Mouse (Mus musculus): Measurements from ENCODE around the gene Rab40c. TPM values are rescaled to one million over a fixed set of nuclear protein-coding genes. Genes with fewer than 3 reads are reported as not detected.

Rab40c gene
- total and polyA plus RNA-seq, 3 experiments: 15.2 to 20.5 (median 17.6) TPM

DNA sequence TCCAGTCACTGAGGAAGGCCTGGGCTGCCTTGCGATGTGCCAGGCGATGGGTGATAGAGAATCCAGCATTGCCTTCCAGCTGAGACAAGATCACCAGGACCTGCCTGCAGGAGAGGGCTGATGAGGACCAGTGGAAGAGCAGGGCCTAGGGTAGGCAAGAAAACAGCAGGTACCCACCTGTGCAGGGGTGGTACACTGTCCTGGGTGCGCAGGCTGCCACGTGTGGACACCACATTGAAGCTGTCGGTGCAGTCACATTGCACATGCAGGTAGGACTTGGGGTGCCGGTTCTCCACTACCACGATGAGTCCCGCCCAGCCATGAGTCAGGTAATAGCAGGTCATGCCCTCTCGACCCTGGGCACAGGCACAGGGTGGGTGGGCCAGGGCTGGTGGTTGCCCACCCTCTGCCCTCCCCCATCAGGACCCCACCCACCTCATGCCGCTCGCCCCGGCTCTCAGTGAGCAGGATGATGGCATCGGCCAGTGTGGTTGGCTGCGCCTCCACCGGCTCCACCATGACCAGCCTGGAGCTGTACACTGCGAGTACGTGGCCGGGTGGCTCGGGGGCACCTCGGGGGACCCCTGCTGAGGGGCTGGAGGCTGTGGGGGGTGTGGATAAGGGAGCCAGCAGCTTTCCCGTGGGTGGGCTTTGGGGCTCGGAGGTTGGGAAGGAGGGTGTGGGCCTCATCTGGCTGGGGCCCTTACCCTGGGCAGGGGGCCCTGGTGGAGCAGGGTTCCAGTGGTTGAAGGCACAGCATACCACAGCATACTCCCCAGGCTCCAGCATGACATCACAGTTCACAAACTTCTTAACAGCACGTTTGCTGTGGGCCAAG is 40.3 kb upstream of the Rab40c start:
- Histone ChIP-seq H3K27me3 (ENCODE audit: control insufficient read depth, insufficient read depth, low read length) (no peaks in the 10 kb centered on the region), H3K4me3 (no peak overlapping the region), H3K4me1 (ENCODE audit: control insufficient read depth, insufficient read depth, low read length) (no peaks in the 10 kb centered on the region), H3K9ac (ENCODE audit: low read depth, low read length) (no peak overlapping the region), H3K36me3 (ENCODE audit: control insufficient read depth, insufficient read depth, low read length) (no peaks in the 10 kb centered on the region), H3K27ac (no peak overlapping the region), H3K79me2 (replicated peaks; ENCODE audit: control insufficient read depth, insufficient read depth, low read length) (no peaks in the 10 kb centered on the region)
- intact Hi-C loops (cut with DNase I): no loop called here
- 88% methylated on average over 23 of the region's 23 CpGs for WGBS
- TF ChIP-seq POLR2A (IDR thresholded peaks at IDR 0.05; ENCODE audit: insufficient read depth, low read depth, low read length) (no peak), CTCF (IDR thresholded peaks at IDR 0.05) (no peak)
- no peak for DNase-seq

GRCm38 (mm10) chr17:25958771-25959494 is 39.4 kb upstream of the Rab40c start:
- no peaks in the 10 kb centered on the region for H3K4me1 ChIP-seq (ENCODE audit: control insufficient read depth, insufficient read depth, low read length)
- no peaks in the 10 kb centered on the region for H3K79me2 ChIP-seq (replicated peaks; ENCODE audit: control insufficient read depth, insufficient read depth, low read length)
- 92% methylated on average over 11 of the region's 11 CpGs for WGBS
- H3K9ac ChIP-seq (ENCODE audit: low read depth, low read length): no peak overlapping the region
- H3K27ac ChIP-seq: no peak overlapping the region
- no peak overlapping the region for H3K4me3 ChIP-seq
- no peaks in the 10 kb centered on the region for H3K27me3 ChIP-seq (ENCODE audit: control insufficient read depth, insufficient read depth, low read length)
- no peaks in the 10 kb centered on the region for H3K36me3 ChIP-seq (ENCODE audit: control insufficient read depth, insufficient read depth, low read length)
- TF ChIP-seq POLR2A (IDR thresholded peaks at IDR 0.05; ENCODE audit: insufficient read depth, low read depth, low read length) (no peak), EP300 (IDR thresholded peaks at IDR 0.05; ENCODE audit: insufficient read depth, low read depth, low read length) (no peak), CTCF (IDR thresholded peaks at IDR 0.05) (no peak)
- DNase-seq: no peak
- intact Hi-C loops (cut with DNase I): no loop called here

- intact Hi-C loops (cut with DNase I): no loop called here
Observed at GRCm38 (mm10) chr17:25957586-25958051, 38.1 kb upstream of the Rab40c start.

DNA sequence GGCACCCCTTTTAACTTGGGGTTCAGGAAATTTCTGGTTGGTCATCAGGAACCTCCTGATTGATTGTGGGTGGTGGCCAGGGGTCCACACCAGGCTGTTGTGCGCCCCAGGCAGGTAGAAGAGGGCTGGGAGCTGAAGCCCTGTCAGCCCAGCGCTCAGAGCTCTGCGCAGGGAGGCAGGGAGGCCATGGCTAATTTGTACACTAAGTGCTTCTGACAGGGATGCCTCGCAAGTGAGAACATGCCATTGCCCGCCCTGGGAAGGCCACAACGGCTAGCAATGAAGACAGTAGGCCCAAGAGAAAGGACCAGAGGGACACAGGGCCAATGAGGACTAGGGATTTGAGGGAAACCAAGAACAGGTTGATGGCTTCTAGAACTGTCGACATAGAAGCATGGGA is 37.1 kb upstream of the Rab40c start:
- H3K4me3 ChIP-seq: no peak overlapping the region
- peaks cover 3% of the 10 kb centered on the region; the same call in 1 of the 2 replicates for H3K27me3 ChIP-seq (ENCODE audit: control insufficient read depth, insufficient read depth, low read length)
- no peak for TF ChIP-seq POLR2A (IDR thresholded peaks at IDR 0.05; ENCODE audit: insufficient read depth, low read depth, low read length)
- no peak for TF ChIP-seq EP300 (IDR thresholded peaks at IDR 0.05; ENCODE audit: insufficient read depth, low read depth, low read length)
- no peak for TF ChIP-seq CTCF (IDR thresholded peaks at IDR 0.05)
- no peaks in the 10 kb centered on the region for H3K36me3 ChIP-seq (ENCODE audit: control insufficient read depth, insufficient read depth, low read length)
- WGBS: 85% methylated on average over 7 of the region's 7 CpGs
- no peaks in the 10 kb centered on the region for H3K4me1 ChIP-seq (ENCODE audit: control insufficient read depth, insufficient read depth, low read length)
- DNase-seq: no peak
- H3K27ac ChIP-seq: no peak overlapping the region
- intact Hi-C loops (cut with DNase I): no loop called here
- H3K79me2 ChIP-seq (replicated peaks; ENCODE audit: control insufficient read depth, insufficient read depth, low read length): no peaks in the 10 kb centered on the region
- no peak overlapping the region for H3K9ac ChIP-seq (ENCODE audit: low read depth, low read length)

More at GRCm38 (mm10) chr17:25957586-25958051, 38.1 kb upstream of the Rab40c start:
- no peaks in the 10 kb centered on the region for H3K27me3 ChIP-seq (ENCODE audit: control insufficient read depth, insufficient read depth, low read length)
- H3K4me1 ChIP-seq (ENCODE audit: control insufficient read depth, insufficient read depth, low read length): no peaks in the 10 kb centered on the region
- no peaks in the 10 kb centered on the region for H3K79me2 ChIP-seq (replicated peaks; ENCODE audit: control insufficient read depth, insufficient read depth, low read length)
- 89% methylated on average over 14 of the region's 14 CpGs for WGBS
- no peak overlapping the region for H3K4me3 ChIP-seq
- H3K27ac ChIP-seq: no peak overlapping the region
- TF ChIP-seq EP300 (IDR thresholded peaks at IDR 0.05; ENCODE audit: insufficient read depth, low read depth, low read length) (no peak), POLR2A (IDR thresholded peaks at IDR 0.05; ENCODE audit: insufficient read depth, low read depth, low read length) (no peak), CTCF (IDR thresholded peaks at IDR 0.05) (no peak)
- H3K9ac ChIP-seq (ENCODE audit: low read depth, low read length): no peak overlapping the region
- H3K36me3 ChIP-seq (ENCODE audit: control insufficient read depth, insufficient read depth, low read length): no peaks in the 10 kb centered on the region
- DNase-seq: no peak

DNA sequence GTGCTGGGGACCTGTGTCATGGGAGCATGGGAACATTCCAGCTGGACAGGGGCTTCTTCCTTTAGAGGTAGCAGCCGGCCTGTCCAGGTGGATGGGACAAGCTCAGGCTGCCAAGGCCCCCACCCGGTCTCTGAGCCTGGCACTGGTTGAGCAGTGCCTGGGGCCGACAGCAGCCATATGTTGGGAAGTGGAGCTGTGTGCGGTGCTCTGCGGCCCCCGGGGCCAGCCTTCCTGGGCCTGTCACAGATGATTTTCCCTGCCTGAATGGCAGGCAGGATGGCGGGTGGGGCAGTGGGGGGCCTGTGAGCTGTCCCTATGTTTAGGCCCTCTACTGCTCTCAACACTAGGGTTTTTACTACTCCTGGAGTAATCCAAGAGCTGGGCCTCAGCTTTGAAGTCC is 36.7 kb upstream of the Rab40c start:
- intact Hi-C loops (cut with DNase I): no loop called here
- H3K4me3 ChIP-seq: no peak overlapping the region
- H3K4me1 ChIP-seq (ENCODE audit: control insufficient read depth, insufficient read depth, low read length): no peaks in the 10 kb centered on the region
- 70% methylated on average over 7 of the region's 7 CpGs for WGBS
- H3K27me3 ChIP-seq (ENCODE audit: control insufficient read depth, insufficient read depth, low read length): peaks cover 6% of the 10 kb centered on the region; the same call in 1 of the 2 replicates
- no peaks in the 10 kb centered on the region for H3K79me2 ChIP-seq (replicated peaks; ENCODE audit: control insufficient read depth, insufficient read depth, low read length)
- no peaks in the 10 kb centered on the region for H3K36me3 ChIP-seq (ENCODE audit: control insufficient read depth, insufficient read depth, low read length)
- H3K27ac ChIP-seq: no peak overlapping the region
- no peak overlapping the region for H3K9ac ChIP-seq (ENCODE audit: low read depth, low read length)
- TF ChIP-seq EP300 (IDR thresholded peaks at IDR 0.05; ENCODE audit: insufficient read depth, low read depth, low read length) (no peak), POLR2A (IDR thresholded peaks at IDR 0.05; ENCODE audit: insufficient read depth, low read depth, low read length) (no peak), CTCF (IDR thresholded peaks at IDR 0.05) (no peak)
- DNase-seq: no peak

- 25% methylated on average over 3 of the region's 3 CpGs for WGBS
- H3K27ac ChIP-seq: no peak overlapping the region
- peaks cover 6% of the 10 kb centered on the region; the same call in 1 of the 2 replicates for H3K27me3 ChIP-seq (ENCODE audit: control insufficient read depth, insufficient read depth, low read length)
- no peaks in the 10 kb centered on the region for H3K79me2 ChIP-seq (replicated peaks; ENCODE audit: control insufficient read depth, insufficient read depth, low read length)
- TF ChIP-seq EP300 (IDR thresholded peaks at IDR 0.05; ENCODE audit: insufficient read depth, low read depth, low read length) (no peak), POLR2A (IDR thresholded peaks at IDR 0.05; ENCODE audit: insufficient read depth, low read depth, low read length) (no peak), CTCF (IDR thresholded peaks at IDR 0.05) (no peak)
- no peak for DNase-seq
- no peaks in the 10 kb centered on the region for H3K4me1 ChIP-seq (ENCODE audit: control insufficient read depth, insufficient read depth, low read length)
- no peaks in the 10 kb centered on the region for H3K36me3 ChIP-seq (ENCODE audit: control insufficient read depth, insufficient read depth, low read length)
- no peak overlapping the region for H3K9ac ChIP-seq (ENCODE audit: low read depth, low read length)
- intact Hi-C loops (cut with DNase I): no loop called here
- no peak overlapping the region for H3K4me3 ChIP-seq
Observed at GRCm38 (mm10) chr17:25955736-25956135, 36.2 kb upstream of the Rab40c start.
